Mouse (Mus musculus): ENCODE results near the gene Myo18a. TPM values are rescaled to one million over a fixed set of nuclear protein-coding genes. Genes with fewer than 3 reads are reported as not detected.

Gene Myo18a
- polyA plus RNA-seq, 1 experiment from 2014 or later, result 27.7 TPM

DNA sequence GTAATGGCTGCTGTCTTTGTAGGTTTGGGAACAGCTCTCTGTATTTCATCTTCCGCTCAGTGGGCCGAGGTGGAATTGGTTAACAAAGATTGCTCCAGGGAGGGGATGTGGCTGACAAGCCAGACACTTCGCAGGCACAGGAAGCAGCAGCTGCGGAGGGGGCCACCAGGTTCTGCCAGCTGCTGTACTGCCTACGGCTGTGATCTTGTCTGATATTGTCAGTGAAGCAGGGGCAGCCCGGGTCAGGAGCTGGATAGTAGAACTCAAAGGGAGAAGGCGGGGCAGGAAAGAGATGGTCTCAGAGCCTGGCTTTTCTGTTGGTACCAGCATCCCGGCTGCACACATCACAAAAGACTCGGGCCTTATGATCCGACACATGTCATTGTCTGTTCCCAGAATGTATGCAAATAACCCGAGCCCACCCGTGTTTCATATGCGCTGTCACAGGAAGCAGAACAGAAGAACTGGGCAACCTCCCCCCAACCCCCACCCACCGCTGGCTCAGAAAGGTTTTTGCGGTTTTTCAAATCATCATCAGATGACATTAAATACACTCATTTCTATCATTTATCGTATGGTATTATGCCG, 124.4 kb downstream of the Myo18a start:
- H3K36me3 ChIP-seq, result no peaks in the 10 kb centered on the region
- 0 out of 2 replicates have a peak, but pooled peaks have one; percentile 34 for ATAC-seq
- no peak overlapping the region; the same call in 1 of the 2 replicates for H3K4me3 ChIP-seq (replicated peaks)
- no peaks in the 10 kb centered on the region for H3K27me3 ChIP-seq (replicated peaks)
- no peak overlapping the region for H3K27ac ChIP-seq
- 0 out of 2 replicates have a peak overlapping the region, but pooled peaks have one; percentile 19 for H3K4me2 ChIP-seq (replicated peaks)
- H3K9ac ChIP-seq, result no peak overlapping the region
- no peaks in the 10 kb centered on the region for H3K9me3 ChIP-seq
- WGBS, result 29% methylated on average over 17 of the region's 17 CpGs
- peaks cover 26% of the 10 kb centered on the region for H3K4me1 ChIP-seq (replicated peaks)

DNA sequence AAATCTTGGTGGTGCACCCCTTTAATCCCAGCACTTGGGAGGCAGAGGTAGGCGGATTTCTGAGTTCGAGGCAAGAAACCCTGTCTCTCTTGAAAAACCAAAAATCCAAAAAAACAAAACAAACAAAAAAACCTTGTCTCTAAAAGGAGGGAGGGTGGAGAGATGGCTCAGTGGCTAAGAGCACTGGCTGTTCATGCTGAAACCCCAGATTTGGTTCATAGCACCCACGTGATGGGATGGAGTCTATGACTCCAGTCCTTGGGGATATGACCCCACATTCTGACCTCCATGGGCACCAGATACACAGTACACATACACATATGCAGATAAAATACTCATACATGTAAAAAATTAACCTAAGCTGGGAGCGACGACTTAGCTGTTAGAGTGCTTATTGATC, 125.8 kb downstream of the Myo18a start:
- no peaks in the 10 kb centered on the region for H3K36me3 ChIP-seq
- peaks cover 32% of the 10 kb centered on the region for H3K4me1 ChIP-seq (replicated peaks)
- H3K9me3 ChIP-seq, result no peaks in the 10 kb centered on the region
- no peak overlapping the region for H3K27ac ChIP-seq
- no peaks in the 10 kb centered on the region for H3K27me3 ChIP-seq (replicated peaks)
- no peak for ATAC-seq
- no peak overlapping the region for H3K4me3 ChIP-seq (replicated peaks)
- no peak overlapping the region for H3K9ac ChIP-seq
- H3K4me2 ChIP-seq (replicated peaks), result no peak overlapping the region
- WGBS, result 81% methylated on average over 5 of the region's 5 CpGs

DNA sequence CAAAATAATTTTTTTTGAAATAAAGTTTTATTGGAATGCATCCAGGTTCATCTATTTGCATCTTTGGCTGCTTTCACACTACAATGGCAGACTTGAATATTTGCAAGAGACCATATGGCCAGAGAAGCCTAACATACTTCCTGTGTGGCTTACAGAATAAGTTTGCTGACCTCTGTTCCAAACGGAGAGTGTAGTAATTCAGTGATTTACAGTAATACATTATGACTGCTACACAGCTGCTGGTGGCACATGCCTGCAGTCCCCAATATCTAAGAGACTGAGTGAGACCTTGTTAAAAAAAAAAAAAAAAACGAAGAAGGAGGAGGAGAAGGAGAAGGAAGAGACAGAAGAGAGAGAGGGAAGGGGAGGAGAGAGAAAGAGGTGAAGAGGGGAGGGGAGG, 126.4 kb downstream of the Myo18a start:
- Histone ChIP-seq H3K27me3 (replicated peaks) (no peaks in the 10 kb centered on the region), H3K4me1 (replicated peaks) (peaks cover 36% of the 10 kb centered on the region), H3K4me2 (replicated peaks) (no peak overlapping the region), H3K9me3 (no peaks in the 10 kb centered on the region), H3K36me3 (no peaks in the 10 kb centered on the region), H3K27ac (no peak overlapping the region), H3K9ac (no peak overlapping the region), H3K4me3 (replicated peaks) (no peak overlapping the region)
- WGBS, result 18% methylated on average over 1 of the region's 2 CpGs
- no peak for ATAC-seq

DNA sequence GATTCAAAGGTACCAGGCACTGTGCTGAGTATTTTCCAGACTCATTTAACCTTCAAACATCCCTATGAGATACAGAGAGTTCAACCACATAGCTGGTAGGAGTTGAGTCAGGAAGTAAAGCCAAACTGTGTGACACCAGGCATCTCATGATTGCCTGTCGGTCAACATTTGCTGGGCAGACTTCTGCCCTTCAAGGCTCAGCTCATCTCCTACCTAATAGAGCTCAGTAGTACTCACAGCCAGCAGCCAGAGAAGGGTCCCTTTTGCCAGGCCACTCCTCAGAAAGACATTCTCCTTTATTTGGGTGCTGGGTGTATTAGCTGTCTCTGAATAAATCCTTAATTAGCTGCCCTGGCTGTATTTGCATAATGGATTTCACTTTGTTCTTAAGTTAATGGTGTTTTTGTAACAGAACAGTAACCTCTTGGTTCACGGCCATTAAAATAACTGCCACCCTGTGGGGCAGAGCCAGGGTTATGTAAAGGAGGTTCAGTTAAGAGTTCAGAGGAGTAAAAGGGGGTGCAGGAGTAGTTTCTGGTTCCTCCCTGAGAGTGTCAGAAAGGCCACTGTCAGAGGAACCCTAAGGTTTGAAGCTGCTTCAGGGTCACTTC, 127.7 kb downstream of the Myo18a start:
- no peaks in the 10 kb centered on the region for H3K9me3 ChIP-seq
- no peak overlapping the region for H3K4me3 ChIP-seq (replicated peaks)
- no peak overlapping the region for H3K27ac ChIP-seq
- no peaks in the 10 kb centered on the region for H3K27me3 ChIP-seq (replicated peaks)
- H3K9ac ChIP-seq, result no peak overlapping the region
- no peaks in the 10 kb centered on the region for H3K36me3 ChIP-seq
- peaks cover 25% of the 10 kb centered on the region for H3K4me1 ChIP-seq (replicated peaks)
- 76% methylated on average over 2 of the region's 2 CpGs for WGBS
- no peak for ATAC-seq
- no peak overlapping the region for H3K4me2 ChIP-seq (replicated peaks)

DNA sequence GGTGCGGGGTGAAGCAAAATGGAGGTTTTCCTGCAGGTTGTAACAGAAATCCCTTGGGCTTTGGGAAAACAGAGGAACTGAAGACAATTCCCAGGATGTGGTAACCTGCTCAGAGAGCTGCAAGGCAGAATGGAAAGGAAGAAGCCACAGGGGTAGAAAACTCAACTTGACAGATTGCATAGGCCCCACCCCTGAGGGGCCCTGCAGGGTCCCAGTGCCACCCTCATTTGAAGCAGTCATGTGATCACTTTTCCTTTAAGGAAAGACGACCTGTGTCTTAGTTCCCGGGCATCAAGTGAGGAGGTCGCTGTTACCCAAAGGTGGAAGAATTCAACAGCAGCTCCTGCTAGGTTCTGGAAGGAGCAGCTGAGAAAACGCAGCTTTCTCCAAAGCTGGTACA, 129.8 kb downstream of the Myo18a start:
- H3K4me1 ChIP-seq (replicated peaks), result peaks cover 15% of the 10 kb centered on the region
- H3K9me3 ChIP-seq, result no peaks in the 10 kb centered on the region
- H3K4me3 ChIP-seq (replicated peaks), result peak overlapping the region; percentile 22
- H3K9ac ChIP-seq, result no peak overlapping the region
- no peaks in the 10 kb centered on the region for H3K36me3 ChIP-seq
- H3K27ac ChIP-seq, result peak overlapping the region; percentile 94
- peak overlapping the region; percentile 49 for H3K4me2 ChIP-seq (replicated peaks)
- H3K27me3 ChIP-seq (replicated peaks), result peaks cover 5% of the 10 kb centered on the region; the same call in 1 of the 2 replicates
- 13% methylated on average over 5 of the region's 5 CpGs for WGBS
- 0 out of 2 replicates have a peak, but pooled peaks have one; percentile 24 for ATAC-seq

DNA sequence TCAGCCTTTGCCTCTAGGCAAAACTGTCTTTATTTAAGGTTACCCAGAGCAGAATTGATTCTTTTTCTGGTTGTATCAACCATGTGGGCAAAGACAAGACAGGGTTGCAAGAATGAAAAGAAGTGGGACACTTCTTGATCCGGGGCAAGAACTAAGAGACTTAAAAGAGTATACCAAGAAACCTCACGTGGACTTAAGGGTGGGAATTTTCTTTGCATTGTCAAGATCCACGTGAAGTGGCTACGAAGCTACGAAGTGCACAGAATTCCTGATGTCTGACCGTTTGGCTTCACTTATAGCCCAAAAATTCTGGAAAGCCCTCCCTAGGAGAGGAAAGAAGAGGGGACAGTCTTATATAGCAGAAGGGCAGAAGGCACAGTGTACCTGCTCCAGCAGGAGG, 130.2 kb downstream of the Myo18a start:
- peak overlapping the region; percentile 49 for H3K4me2 ChIP-seq (replicated peaks)
- H3K4me1 ChIP-seq (replicated peaks), result peaks cover 15% of the 10 kb centered on the region
- WGBS, result 52% methylated on average over 6 of the region's 6 CpGs
- peaks cover 5% of the 10 kb centered on the region; the same call in 1 of the 2 replicates for H3K27me3 ChIP-seq (replicated peaks)
- H3K4me3 ChIP-seq (replicated peaks), result peak overlapping the region; percentile 22
- no peak overlapping the region for H3K9ac ChIP-seq
- peak overlapping the region; percentile 94 for H3K27ac ChIP-seq
- no peaks in the 10 kb centered on the region for H3K36me3 ChIP-seq
- no peak for ATAC-seq
- H3K9me3 ChIP-seq, result no peaks in the 10 kb centered on the region

DNA sequence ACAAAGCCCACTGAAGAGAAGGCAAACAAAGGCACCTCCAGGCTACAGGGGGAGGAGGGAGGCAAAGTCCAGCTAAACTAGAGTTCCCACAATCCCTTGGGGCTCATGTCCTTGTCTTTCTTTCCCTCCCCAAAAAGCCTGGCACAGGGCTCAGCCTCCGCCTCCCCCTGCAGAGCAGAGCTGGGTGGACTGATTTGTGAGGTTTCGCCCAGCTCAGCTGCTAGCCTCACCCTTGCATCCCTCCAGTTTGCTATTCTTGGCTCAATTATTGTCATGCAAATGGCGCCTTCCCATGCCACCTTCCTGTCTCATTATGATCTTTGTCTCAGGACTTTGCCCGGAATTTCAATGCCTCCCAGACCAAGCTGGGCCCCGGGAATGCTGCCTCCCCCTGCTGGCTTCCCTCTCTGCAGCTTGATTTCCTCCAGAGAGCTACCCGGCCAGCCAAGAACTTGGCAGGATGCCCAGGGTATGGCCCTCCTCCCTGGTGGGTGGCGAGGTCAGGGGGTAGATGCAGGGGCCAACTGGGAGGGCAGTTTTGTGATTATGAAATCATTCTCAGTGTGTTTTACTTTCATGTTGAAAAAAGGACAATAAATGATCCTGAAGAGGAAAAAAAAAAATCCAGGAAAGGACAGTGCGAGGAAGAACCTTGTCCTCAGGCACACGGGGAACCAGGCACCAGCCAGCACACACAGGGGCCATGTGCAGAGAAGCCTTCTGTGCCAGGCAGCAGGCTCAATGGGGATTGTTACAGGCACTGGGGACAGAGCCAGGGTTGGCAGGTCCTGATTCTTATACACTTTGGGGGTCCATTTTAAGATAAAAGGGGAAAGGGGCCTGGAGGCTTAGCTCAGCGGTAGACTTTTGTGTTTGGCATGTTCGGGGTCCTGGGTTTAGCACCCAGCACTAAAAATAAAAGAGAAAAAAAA, 131.0 kb downstream of the Myo18a start, which contains the start of gene Pipox:
Gene Pipox (minus strand): TSS at position 310 of the 932 bp plus-strand sequence.
- peak; percentile 96 for ATAC-seq
- peak within 1 kb of the TSS; percentile 94 for H3K27ac ChIP-seq
- H3K27me3 ChIP-seq (replicated peaks), result peaks cover 5% of the 10 kb centered on the region; the same call in 1 of the 2 replicates
- WGBS, result 20% methylated on average over 11 of the region's 11 CpGs
- no peaks in the 10 kb centered on the region for H3K36me3 ChIP-seq
- H3K4me3 ChIP-seq (replicated peaks), result peak within 1 kb of the TSS; percentile 22
- peak within 1 kb of the TSS; percentile 49 for H3K4me2 ChIP-seq (replicated peaks)
- no peak within 1 kb of the TSS for H3K9ac ChIP-seq
- no peaks in the 10 kb centered on the region for H3K9me3 ChIP-seq
- H3K4me1 ChIP-seq (replicated peaks), result peaks cover 15% of the 10 kb centered on the region

DNA sequence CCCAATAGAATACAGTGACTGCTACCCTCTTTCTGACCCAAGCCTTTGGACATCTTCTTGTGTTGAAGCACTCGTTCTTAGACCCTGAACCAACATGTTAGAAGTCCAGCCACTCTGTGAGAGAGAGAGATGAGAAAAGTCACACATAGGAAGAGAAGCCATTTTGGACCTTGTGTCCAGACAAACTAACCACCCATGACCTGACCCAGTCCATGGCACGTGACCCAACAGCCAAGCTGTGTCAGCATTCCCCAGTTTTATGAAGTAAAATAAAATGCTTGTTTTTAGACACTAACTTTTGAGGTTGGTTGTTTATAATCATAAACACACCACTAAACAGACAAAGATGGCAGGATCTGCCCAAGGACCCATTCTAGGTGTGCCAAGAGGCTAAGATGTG, 131.9 kb downstream of the Myo18a start:
- no peak overlapping the region for H3K27ac ChIP-seq
- peaks cover 15% of the 10 kb centered on the region for H3K4me1 ChIP-seq (replicated peaks)
- H3K9ac ChIP-seq, result no peak overlapping the region
- H3K36me3 ChIP-seq, result no peaks in the 10 kb centered on the region
- H3K9me3 ChIP-seq, result no peaks in the 10 kb centered on the region
- WGBS, result 88% methylated on average over 2 of the region's 2 CpGs
- H3K27me3 ChIP-seq (replicated peaks), result peaks cover 5% of the 10 kb centered on the region; the same call in 1 of the 2 replicates
- H3K4me3 ChIP-seq (replicated peaks), result no peak overlapping the region
- no peak overlapping the region for H3K4me2 ChIP-seq (replicated peaks)
- ATAC-seq, result no peak

DNA sequence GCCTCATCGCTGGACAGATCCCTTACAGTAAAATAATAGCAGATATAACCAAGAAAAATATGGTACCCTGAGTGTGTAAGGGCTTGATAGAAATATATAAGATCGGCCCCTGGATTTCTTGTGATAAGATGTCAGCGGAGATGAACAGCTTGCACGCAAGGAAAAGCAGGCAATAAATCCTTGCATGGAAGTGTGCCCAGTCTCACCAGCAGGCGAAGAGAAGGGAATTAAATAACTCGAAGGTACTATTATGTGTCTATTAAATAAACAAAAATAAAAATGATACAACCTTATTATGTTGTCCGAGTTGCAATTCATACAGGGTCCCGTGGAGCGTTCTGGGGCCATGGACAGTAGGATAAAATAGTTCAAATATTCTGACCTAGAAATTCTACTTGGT, 133.0 kb downstream of the Myo18a start:
- ATAC-seq, result no peak
- Histone ChIP-seq H3K9me3 (no peaks in the 10 kb centered on the region), H3K9ac (no peak overlapping the region), H3K27ac (no peak overlapping the region), H3K36me3 (no peaks in the 10 kb centered on the region), H3K4me2 (replicated peaks) (no peak overlapping the region), H3K27me3 (replicated peaks) (peaks cover 5% of the 10 kb centered on the region; the same call in 1 of the 2 replicates), H3K4me1 (replicated peaks) (peaks cover 15% of the 10 kb centered on the region), H3K4me3 (replicated peaks) (no peak overlapping the region)
- 72% methylated on average over 9 of the region's 9 CpGs for whole genome bisulfite sequencing

DNA sequence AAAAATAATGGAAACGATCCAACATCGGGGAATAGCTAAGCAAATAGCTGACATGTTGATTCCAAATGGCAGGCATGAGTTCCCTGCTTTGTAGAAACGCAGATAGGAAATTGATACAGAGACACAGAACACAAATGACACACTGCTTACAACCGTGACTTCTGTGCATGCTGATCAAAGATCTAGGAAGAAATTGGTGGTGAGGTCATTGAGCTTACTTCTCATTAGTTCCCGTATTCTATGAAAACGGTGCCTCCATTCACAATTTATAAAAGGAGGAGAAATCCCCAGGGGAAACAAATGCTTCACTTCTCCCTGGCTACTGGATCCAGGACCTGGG, 133.4 kb downstream of the Myo18a start:
- Histone ChIP-seq H3K9me3 (no peaks in the 10 kb centered on the region), H3K27ac (no peak overlapping the region), H3K4me1 (replicated peaks) (peaks cover 15% of the 10 kb centered on the region), H3K4me2 (replicated peaks) (no peak overlapping the region), H3K36me3 (no peaks in the 10 kb centered on the region), H3K9ac (no peak overlapping the region), H3K4me3 (replicated peaks) (no peak overlapping the region), H3K27me3 (replicated peaks) (peaks cover 5% of the 10 kb centered on the region; the same call in 1 of the 2 replicates)
- ATAC-seq, result no peak
- whole genome bisulfite sequencing, result 69% methylated on average over 6 of the region's 6 CpGs

DNA sequence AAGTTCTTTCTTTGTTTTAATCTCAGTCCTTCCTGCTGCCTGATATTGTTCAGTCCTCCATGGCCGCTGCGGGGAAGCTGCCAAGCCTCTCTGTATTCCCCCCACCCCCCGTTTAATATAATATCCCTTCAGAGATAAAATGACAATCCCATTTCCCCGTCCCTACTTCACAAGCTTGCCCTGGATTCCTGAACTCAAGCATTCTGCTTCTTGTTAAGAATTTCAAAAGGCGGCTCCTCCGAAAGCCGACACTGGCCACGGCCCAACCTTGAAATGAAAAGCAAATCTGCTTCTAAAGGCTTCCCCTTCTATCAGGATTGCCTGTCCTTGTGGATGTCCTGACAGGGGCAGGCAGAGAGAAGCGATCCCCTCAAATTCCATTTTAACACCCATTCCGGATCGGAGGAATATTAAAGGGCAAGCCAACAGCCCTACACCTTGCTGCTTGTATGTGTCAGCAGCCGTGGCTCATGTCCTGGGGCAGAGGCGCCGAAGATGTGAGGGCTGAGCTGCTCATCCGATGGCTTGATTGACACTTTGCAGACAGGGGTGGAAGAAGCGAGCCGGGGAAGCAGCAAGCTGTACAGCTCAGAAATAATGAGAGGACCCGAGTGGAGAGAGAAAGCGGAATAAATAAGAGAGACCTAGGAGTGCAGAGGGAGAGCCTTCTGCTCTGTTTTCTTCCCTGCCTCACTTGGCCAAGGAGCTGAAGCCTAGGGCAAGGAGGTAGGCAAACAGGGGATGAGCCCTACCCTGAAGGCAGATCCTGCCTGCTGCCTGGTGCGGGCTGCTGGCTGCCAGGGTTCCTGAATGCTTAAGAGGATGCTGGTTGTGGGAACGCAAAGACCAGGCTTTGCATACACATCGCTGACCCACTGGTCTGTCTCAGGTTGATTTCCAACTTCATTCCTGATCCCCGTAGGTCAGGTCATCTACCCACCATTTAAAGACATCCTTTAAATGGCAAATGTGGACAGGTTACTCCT, 134.1 kb downstream of the Myo18a start:
- no peak for ATAC-seq
- no peaks in the 10 kb centered on the region for H3K9me3 ChIP-seq
- peak overlapping the region; percentile 22 for H3K4me2 ChIP-seq (replicated peaks)
- peaks cover 5% of the 10 kb centered on the region; the same call in 1 of the 2 replicates for H3K27me3 ChIP-seq (replicated peaks)
- 33% methylated on average over 23 of the region's 23 CpGs for WGBS
- no peak overlapping the region for H3K4me3 ChIP-seq (replicated peaks)
- no peak overlapping the region for H3K27ac ChIP-seq
- no peaks in the 10 kb centered on the region for H3K36me3 ChIP-seq
- H3K9ac ChIP-seq, result no peak overlapping the region
- peaks cover 21% of the 10 kb centered on the region for H3K4me1 ChIP-seq (replicated peaks)
